ENCODE assay signal across 8 mouse cellular contexts in genomic region chr17:43802414-43802813, GRCm38 (mm10). TPM values are rescaled to one million over a fixed set of nuclear protein-coding genes. Genes with fewer than 3 reads are reported as not detected.
DNase-seq lines count a peak whose midpoint lies in the region; ATAC-seq and TF ChIP-seq lines count a peak whose summit lies in the region.

No protein-coding gene starts in this region.

- no peaks in the 10 kb centered on the region for H3K27me3 ChIP-seq in lung, postnatal 0 days (replicated peaks; ENCODE audit: insufficient read depth, low read length)
- H3K27me3 ChIP-seq in hindbrain, embryonic 13.5 days: 0 out of 2 replicates have a peak, but pooled peaks cover 3% of the 10 kb centered on the region
- H3K27me3 ChIP-seq in liver, adult 2 months (ENCODE audit: control insufficient read depth, insufficient read depth, low read length): peaks cover 5% of the 10 kb centered on the region; the same call in 1 of the 2 replicates

- no peaks in the 10 kb centered on the region for H3K79me2 ChIP-seq in liver, adult 2 months (ENCODE audit: control insufficient read depth, insufficient read depth, low read length)

- no peaks in the 10 kb centered on the region for H3K36me3 ChIP-seq in lung, postnatal 0 days (ENCODE audit: insufficient read depth, low read length)
- H3K36me3 ChIP-seq in hindbrain, embryonic 13.5 days: no peaks in the 10 kb centered on the region
- H3K36me3 ChIP-seq in liver, adult 2 months (ENCODE audit: control insufficient read depth, insufficient read depth, low read length): no peaks in the 10 kb centered on the region

- no peak overlapping the region for H3K27ac ChIP-seq in lung, postnatal 0 days (ENCODE audit: low read length)
- no peak overlapping the region for H3K27ac ChIP-seq in hindbrain, embryonic 13.5 days
- no peak overlapping the region for H3K27ac ChIP-seq in liver, adult 2 months (replicated peaks; ENCODE audit: insufficient read depth, low read depth, low read length)

- no peak for DNase-seq in lung, postnatal 0 days (ENCODE audit: low spot score)
- DNase-seq in lung, postnatal 4 days: no peak
- peak; percentile 72 for DNase-seq in liver, adult 2 months (ENCODE audit: extremely low read depth, low read depth, low spot score)
- DNase-seq in embryo, embryonic 10.5 days (ENCODE audit: low spot score): no peak
- DNase-seq in layer of hippocampus, postnatal 10 days (ENCODE audit: low spot score in 2 of 2): no peak
- DNase-seq in spleen, adult 12 weeks (ENCODE audit: low spot score): no peak

- H3K9me3 ChIP-seq in lung, postnatal 0 days (ENCODE audit: low read length): no peaks in the 10 kb centered on the region
- no peaks in the 10 kb centered on the region for H3K9me3 ChIP-seq in hindbrain, embryonic 13.5 days

- TF ChIP-seq POLR2A in liver, adult 2 months (IDR thresholded peaks at IDR 0.05; ENCODE audit: extremely low read depth, insufficient read depth, low read length): no peak

- peak overlapping the region; percentile 44; the same call in 1 of the 2 replicates for H3K4me3 ChIP-seq in lung, postnatal 0 days (ENCODE audit: low read depth, low read length)
- H3K4me3 ChIP-seq in hindbrain, embryonic 13.5 days: peak overlapping the region; percentile 65
- no peak overlapping the region for H3K4me3 ChIP-seq in liver, adult 2 months (ENCODE audit: insufficient read depth, low read depth, low read length)

- peak overlapping the region; percentile 95 for H3K4me2 ChIP-seq in lung, postnatal 0 days (replicated peaks; ENCODE audit: low read depth, low read length)
- H3K4me2 ChIP-seq in hindbrain, embryonic 13.5 days: peak overlapping the region; percentile 88

- TF ChIP-seq CTCF in lung, postnatal 0 days (IDR thresholded peaks at IDR 0.05): no peak
- no peak for TF ChIP-seq CTCF in liver, adult 2 months (IDR thresholded peaks at IDR 0.05; ENCODE audit: low read depth, low read length)

- 43% methylated on average over 11 of the region's 11 CpGs for WGBS in lung, postnatal 0 days
- 50% methylated on average over 11 of the region's 11 CpGs for WGBS in hindbrain, embryonic 13.5 days
- 16% methylated on average over 11 of the region's 11 CpGs for WGBS in liver, adult 2 months

- no peaks in the 10 kb centered on the region; the same call in 1 of the 2 replicates for H3K4me1 ChIP-seq in lung, postnatal 0 days (ENCODE audit: insufficient read depth, low read depth, low read length)
- H3K4me1 ChIP-seq in hindbrain, embryonic 13.5 days (replicated peaks): peaks cover 16% of the 10 kb centered on the region; the same call in 1 of the 2 replicates
- peaks cover 5% of the 10 kb centered on the region for H3K4me1 ChIP-seq in liver, adult 2 months (ENCODE audit: control insufficient read depth, insufficient read depth, low read length)

- TF ChIP-seq EP300 in lung, postnatal 0 days (IDR thresholded peaks at IDR 0.05): no peak

- no peak for ATAC-seq in lung, postnatal 0 days
- ATAC-seq in hindbrain, embryonic 13.5 days (ENCODE audit: low FRiP score): no peak
- ATAC-seq in activated CD4-positive, CD25-positive, alpha-beta regulatory T cell, adult 4 months: no peak

- H3K9ac ChIP-seq in lung, postnatal 0 days (replicated peaks; ENCODE audit: low read depth): no peak overlapping the region
- H3K9ac ChIP-seq in hindbrain, embryonic 13.5 days: peak overlapping the region; percentile 83
- no peak overlapping the region for H3K9ac ChIP-seq in liver, adult 2 months (ENCODE audit: low read depth, low read length)

RNA-seq across cellular contexts. Expression of gene Rcan2, which starts 1.3 kb away (rescaled TPM):
- polyA plus RNA-seq in lung, postnatal 0 days (2015; fragmentation: Nextera tagmentation; extraction: Ambion mirVana): 1.3 and 2.4 TPM in 2 replicates
- 104 and 111 TPM in 2 replicates for polyA plus RNA-seq in hindbrain, embryonic 13.5 days (2015; fragmentation: Nextera tagmentation; extraction: Ambion mirVana)
- 3.1 and 4.0 TPM in 2 replicates for total RNA-seq in liver, adult 2 months (2014; rRNA removed)
- 1.4 and 6.3 TPM in 2 replicates for polyA plus RNA-seq in liver, adult 2 months (2012; rRNA removed)
- total RNA-seq in layer of hippocampus, postnatal 10 days (2021): 10 to 100 TPM; 40.2 to 42.5 TPM
- not detected for polyA plus RNA-seq in activated CD4-positive, CD25-positive, alpha-beta regulatory T cell, adult 4 months (2017; shearing (Covaris generic))

Comparison
In these comparisons a context has a peak if more than half of its experiments do, and no peak if none do; other contexts are left out.
1. RNA of gene Rcan2, which starts 1.3 kb away (polyA plus RNA-seq): 104 to 111 TPM in hindbrain, embryonic 13.5 days; 1.4 to 6.3 TPM in liver, adult 2 months, 1.3 to 2.4 TPM in lung, postnatal 0 days and not detected in activated CD4-positive, CD25-positive, alpha-beta regulatory T cell, adult 4 months; every median in the first group is over 10 times any median in the second.